Mouse (Mus musculus) C2C12 (cell line): Measurements from ENCODE around the gene Dvl2. TPM values are rescaled to one million over a fixed set of nuclear protein-coding genes. Genes with fewer than 3 reads are reported as not detected.

Experiments
- H3K27me3 ChIP-seq: one replicate; pipeline ENCODE4 v1.6.1; 2011; ENCODE audit not compliant: control insufficient read depth, insufficient read depth, insufficient read length
- H3K36me3 ChIP-seq: one replicate; pipeline ENCODE4 v1.6.1; 2011; ENCODE audit not compliant: control insufficient read depth, insufficient read depth
- H3K4me3 ChIP-seq: one replicate; pipeline ENCODE4 v1.5.1; 2011; ENCODE audit warnings: mild to moderate bottlenecking, control low read depth; ENCODE audit not compliant: poor library complexity, insufficient read depth, severe bottlenecking
- H3K79me2 ChIP-seq: one replicate; pipeline ENCODE4 v1.6.1; 2011; ENCODE audit not compliant: control insufficient read depth, insufficient read depth
- H3K79me3 ChIP-seq: one replicate; pipeline ENCODE4 v1.6.1; 2011; ENCODE audit warnings: low read depth, control low read depth
- H3ac ChIP-seq: one replicate; pipeline ENCODE3; 2011; ENCODE audit warnings: low read depth; ENCODE audit not compliant: control insufficient read depth, insufficient read length
- CEBPB ChIP-seq: IDR thresholded peaks from one replicate; pipeline ENCODE4 v1.6.1; 2011; ENCODE audit warnings: low read depth, mild to moderate bottlenecking, control low read depth, moderate library complexity
- CTCF ChIP-seq: IDR thresholded peaks from one replicate; pipeline ENCODE4 v1.5.1; 2011; ENCODE audit not compliant: control insufficient read depth, insufficient read depth, insufficient read length
- FOSL1 ChIP-seq: IDR thresholded peaks from one replicate; pipeline ENCODE4 v1.8.0; 2011; ENCODE audit warnings: mild to moderate bottlenecking, low read length; ENCODE audit not compliant: poor library complexity, insufficient read depth, severe bottlenecking
- MAX ChIP-seq: IDR thresholded peaks from one replicate; pipeline ENCODE4 v1.6.1; 2011; ENCODE audit warnings: mild to moderate bottlenecking, control low read depth
- MYOD1 ChIP-seq: IDR thresholded peaks from one replicate; pipeline ENCODE4 v1.6.1; 2011; ENCODE audit warnings: low read depth; ENCODE audit not compliant: control insufficient read depth, insufficient read length
- MYOG ChIP-seq: IDR thresholded peaks from one replicate; pipeline ENCODE4 v1.6.1; 2011; ENCODE audit not compliant: control insufficient read depth, insufficient read length; ENCODE audit errors: extremely low read depth
- USF1 ChIP-seq: IDR thresholded peaks from one replicate; pipeline ENCODE4 v1.6.1; 2011; ENCODE audit warnings: low read depth, mild to moderate bottlenecking, control low read depth, moderate library complexity
- polyA plus RNA-seq: library from polyadenylated mRNA; unstranded; fragments of >200 nt; fragmentation: generic; extraction: Trizol; gene quantifications from one replicate; pipeline ENCODE4 v1.2.1, GENCODE M21; 2012; ENCODE audit warnings: missing spikeins

The Dvl2 gene
- polyA plus RNA-seq, 1 experiment = 36.4 TPM

GRCm38 (mm10) chr11:69984431-69984830, 16.0 kb upstream of the Dvl2 start:
- Histone ChIP-seq H3K27me3 (no peaks in the 10 kb centered on the region), H3K79me3 (peaks cover 47% of the 10 kb centered on the region), H3K36me3 (peaks cover 62% of the 10 kb centered on the region), H3K4me3 (no peak overlapping the region), H3ac (no peak overlapping the region), H3K79me2 (peaks cover 75% of the 10 kb centered on the region)
- TF ChIP-seq MYOD1 (no peak), USF1 (no peak), CEBPB (no peak), FOSL1 (no peak), MYOG (no peak), MAX (no peak), CTCF (no peak)

GRCm38 (mm10) chr11:69989949-69990348, 10.4 kb upstream of the Dvl2 start:
- peaks cover 78% of the 10 kb centered on the region for H3K36me3 ChIP-seq
- H3K4me3 ChIP-seq = no peak overlapping the region
- no peaks in the 10 kb centered on the region for H3K27me3 ChIP-seq
- H3K79me3 ChIP-seq = peaks cover 21% of the 10 kb centered on the region
- peaks cover 52% of the 10 kb centered on the region for H3K79me2 ChIP-seq
- no peak for TF ChIP-seq FOSL1
- TF ChIP-seq MYOG = no peak
- TF ChIP-seq CEBPB = no peak
- no peak overlapping the region for H3ac ChIP-seq

GRCm38 (mm10) chr11:69990850-69991691, 9.3 kb upstream of the Dvl2 start, which contains the start of gene Gabarap:
Gabarap (plus strand) TSS chr11:69991143.
- Histone ChIP-seq H3K79me3 (peaks cover 19% of the 10 kb centered on the region), H3K27me3 (no peaks in the 10 kb centered on the region), H3ac (peak within 1 kb of the TSS; percentile 91), H3K36me3 (peaks cover 68% of the 10 kb centered on the region), H3K79me2 (peaks cover 50% of the 10 kb centered on the region), H3K4me3 (peak within 1 kb of the TSS; percentile 79)
- TF ChIP-seq USF1 (peak; percentile 100), CTCF (no peak), MAX (peak; percentile 97)

GRCm38 (mm10) chr11:69991711-69992110, 8.7 kb upstream of the Dvl2 start:
- TF ChIP-seq MAX (no peak), CEBPB (no peak), FOSL1 (no peak), CTCF (no peak), USF1 (no peak), MYOG (no peak)
- peaks cover 51% of the 10 kb centered on the region for H3K79me2 ChIP-seq
- H3K27me3 ChIP-seq = no peaks in the 10 kb centered on the region
- H3K36me3 ChIP-seq = peaks cover 62% of the 10 kb centered on the region
- H3K79me3 ChIP-seq = peaks cover 23% of the 10 kb centered on the region
- peak overlapping the region; percentile 79 for H3K4me3 ChIP-seq
- H3ac ChIP-seq = peak overlapping the region; percentile 91

- TF ChIP-seq CEBPB (no peak), CTCF (no peak), MYOD1 (no peak), FOSL1 (no peak), MAX (no peak), MYOG (no peak), USF1 (no peak)
- H3K27me3 ChIP-seq = no peaks in the 10 kb centered on the region
- peaks cover 24% of the 10 kb centered on the region for H3K79me3 ChIP-seq
- peaks cover 56% of the 10 kb centered on the region for H3K36me3 ChIP-seq
- peaks cover 50% of the 10 kb centered on the region for H3K79me2 ChIP-seq
- peak overlapping the region; percentile 79 for H3K4me3 ChIP-seq
- peak overlapping the region; percentile 51 for H3ac ChIP-seq
Observed at GRCm38 (mm10) chr11:69992396-69992795, 8.0 kb upstream of the Dvl2 start.

- no peaks in the 10 kb centered on the region for H3K27me3 ChIP-seq
- TF ChIP-seq MYOG = no peak
- no peak for TF ChIP-seq USF1
- TF ChIP-seq FOSL1 = no peak
- TF ChIP-seq CTCF = no peak
- TF ChIP-seq MAX = no peak
- TF ChIP-seq CEBPB = no peak
- TF ChIP-seq MYOD1 = no peak
- H3K79me3 ChIP-seq = peaks cover 27% of the 10 kb centered on the region
- H3K36me3 ChIP-seq = peaks cover 56% of the 10 kb centered on the region
- H3K4me3 ChIP-seq = peak overlapping the region; percentile 7
- H3ac ChIP-seq = no peak overlapping the region
- peaks cover 50% of the 10 kb centered on the region for H3K79me2 ChIP-seq
Observed at GRCm38 (mm10) chr11:69992932-69993331, 7.5 kb upstream of the Dvl2 start.
